Mouse (Mus musculus) urinary bladder, postnatal 36 days (tissue): ENCODE data around the gene Tmem274.

Experiments used
- DNase-seq, 2 experiments: peaks; one replicate each; pipeline ENCODE4 v3.0.0; 2022; ENCODE audit warnings: low spot score in 2 of 2, mixed read lengths in 1 of 2

Tmem274 gene

DNA sequence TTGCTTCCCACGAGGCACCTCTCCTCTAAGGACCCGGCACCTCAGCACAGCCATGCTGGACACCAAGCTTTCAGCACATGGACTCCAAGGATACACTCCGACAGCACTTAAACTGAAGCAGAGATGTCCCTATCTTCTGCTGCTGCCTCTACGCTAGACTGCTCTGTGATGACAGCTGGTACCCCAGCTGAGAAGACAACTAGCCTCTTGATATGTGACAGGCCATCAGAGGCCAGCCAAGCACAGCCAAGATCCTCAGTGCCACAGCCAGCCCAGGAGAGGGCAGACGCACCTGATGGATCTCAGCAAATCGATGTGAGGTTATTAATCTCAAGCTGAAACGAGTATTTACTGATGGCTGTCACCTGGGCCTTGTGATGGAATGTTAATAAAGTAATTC, 2.1 kb upstream of the Tmem274 start:
- DNase-seq = no peak

DNA sequence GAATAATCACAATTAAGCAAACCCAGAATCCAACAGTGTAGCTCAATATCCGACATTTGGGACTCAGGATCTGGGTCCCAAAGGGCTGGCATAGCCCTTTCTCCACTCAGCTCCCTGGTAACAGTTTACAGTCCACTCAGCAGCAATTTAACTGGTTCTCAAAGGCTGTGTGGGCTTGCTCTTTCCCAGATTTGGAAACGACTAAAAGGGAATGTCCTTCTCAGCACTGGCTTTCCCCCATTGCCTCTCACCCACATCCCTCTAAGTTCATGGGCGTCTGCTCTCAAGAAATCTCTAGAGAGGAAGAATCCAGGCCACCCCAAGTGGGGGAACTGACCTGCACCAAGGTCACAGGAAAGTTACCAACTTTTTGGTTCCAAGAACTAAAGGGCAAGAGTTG, 7.4 kb downstream of the Tmem274 start:
- no peak for DNase-seq

DNA sequence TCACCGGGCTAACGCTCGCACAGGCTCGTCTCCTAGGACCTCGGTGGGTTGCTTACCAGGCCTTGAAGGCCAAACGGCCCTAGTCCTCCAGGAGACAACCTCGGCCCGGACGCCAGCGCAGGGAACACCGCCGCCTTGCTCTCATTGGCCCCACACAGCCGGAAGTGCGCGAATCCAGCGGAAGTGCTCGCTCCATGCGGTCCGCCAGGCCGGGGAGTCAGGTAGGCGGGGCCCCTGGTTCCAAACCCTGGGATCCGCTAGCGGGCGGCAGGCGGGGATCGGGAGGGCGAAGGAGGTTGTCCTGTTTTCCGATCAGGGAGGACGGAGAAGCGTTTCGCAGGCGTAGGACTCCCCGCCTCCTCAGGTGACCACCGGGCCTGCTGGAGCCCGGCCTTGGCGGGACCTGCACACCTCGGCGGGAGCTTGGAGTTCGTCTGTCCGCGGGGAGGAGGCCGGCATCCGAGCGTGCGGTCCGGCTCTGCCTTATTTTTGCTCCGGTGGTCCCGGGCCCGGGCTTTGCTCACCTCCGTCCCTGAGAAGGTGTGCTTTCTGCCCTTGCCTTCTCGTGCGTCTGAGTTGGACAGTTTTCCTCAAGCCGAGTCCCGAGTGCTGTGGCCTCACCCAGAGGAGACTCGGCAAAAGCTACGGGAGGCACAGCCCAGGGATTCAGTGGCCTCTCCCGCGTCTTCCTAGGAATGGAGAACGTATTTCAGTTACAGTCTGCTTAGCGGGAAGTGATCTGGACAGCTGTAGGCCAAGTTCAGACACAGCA, 8.1 kb downstream of the Tmem274 start, which contains the start of the genes Nmnat1 and Lzic:
Gene Nmnat1 (minus strand): TSS at position 150 of the 772 bp plus-strand sequence.
Gene Lzic (plus strand): TSS at position 177 of the 772 bp plus-strand sequence.
- peak; percentile 85 to 94 for DNase-seq

DNA sequence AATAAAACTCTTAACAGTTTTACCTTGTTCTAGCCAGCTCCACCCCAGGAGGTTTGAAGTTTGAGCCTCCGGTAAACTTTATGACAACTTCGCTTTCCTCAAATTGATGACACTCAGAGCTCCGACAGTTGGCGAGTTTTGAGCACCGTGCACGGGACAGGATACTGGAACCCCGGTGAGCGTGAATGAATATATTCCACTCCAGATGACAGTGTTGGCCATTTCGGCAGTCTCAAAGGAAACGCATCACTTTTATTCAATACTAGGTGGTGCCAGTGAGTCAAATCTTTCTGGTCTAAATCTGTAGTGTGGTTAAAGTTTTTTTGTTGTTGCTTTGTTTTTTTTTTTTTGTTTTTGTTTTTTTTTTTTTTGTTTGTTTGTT, 8.6 kb downstream of the Tmem274 start:
- peak in 1 of 2 experiments; percentile 20 for DNase-seq

DNA sequence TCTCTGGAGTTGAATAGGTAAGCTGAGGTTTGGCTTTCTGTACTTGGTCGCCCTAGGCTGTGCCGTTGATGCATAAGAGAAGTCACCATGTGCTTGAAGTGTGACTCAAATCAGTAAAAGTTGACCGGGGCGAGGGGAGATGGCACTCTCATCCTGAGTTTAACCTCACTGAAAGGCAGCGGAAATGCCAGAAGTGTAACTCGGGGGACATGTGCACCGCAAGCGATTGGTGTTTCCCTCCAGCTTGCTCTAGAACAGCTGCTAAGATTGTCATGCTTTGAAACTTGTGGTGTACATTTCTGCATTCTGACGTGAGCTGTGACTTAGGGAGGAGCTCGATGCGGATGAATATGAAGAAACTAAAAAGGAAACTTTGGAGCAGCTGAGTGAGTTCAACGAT, 10.6 kb downstream of the Tmem274 start:
- DNase-seq = no peak

DNA sequence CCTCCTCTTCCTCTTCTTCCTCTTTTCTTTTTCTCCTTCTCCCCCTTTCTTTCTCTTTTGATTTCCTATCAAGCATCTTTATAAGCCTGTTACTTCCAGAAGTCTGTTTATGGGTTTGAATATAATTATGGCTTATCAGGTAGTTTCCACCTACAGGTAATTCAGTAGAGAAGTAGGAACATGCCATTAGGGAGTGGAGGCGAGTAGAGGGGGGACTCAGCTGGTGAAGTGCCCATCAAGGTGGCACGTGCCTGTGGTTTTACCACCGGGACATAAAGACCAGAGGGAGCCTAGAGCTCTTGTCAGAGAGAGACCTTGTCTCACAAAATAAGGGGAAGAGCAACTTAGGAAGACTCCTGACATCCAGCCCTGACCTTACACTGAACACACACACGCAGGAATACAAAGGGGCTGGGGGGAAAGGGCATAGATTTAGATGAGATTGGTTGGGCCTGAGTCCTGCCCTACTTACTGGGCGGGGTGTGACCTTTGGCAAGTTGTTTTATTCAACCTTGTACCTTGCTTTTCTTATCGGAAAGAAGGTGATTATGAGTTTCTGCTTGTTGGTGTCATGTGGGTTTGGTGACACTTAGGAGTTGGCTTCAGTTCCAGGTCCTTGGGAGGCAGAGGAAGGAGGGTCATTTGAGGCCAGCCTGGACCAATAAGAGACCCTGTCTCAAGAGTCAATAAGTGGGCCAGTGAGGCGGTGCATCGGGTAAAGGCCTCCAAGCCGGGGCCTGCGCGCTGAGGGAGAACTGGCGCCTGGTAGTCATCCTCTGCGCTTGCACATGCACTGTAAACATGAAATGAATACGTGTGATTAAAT, 12.4 kb downstream of the Tmem274 start:
- peak; percentile 6 for DNase-seq

DNA sequence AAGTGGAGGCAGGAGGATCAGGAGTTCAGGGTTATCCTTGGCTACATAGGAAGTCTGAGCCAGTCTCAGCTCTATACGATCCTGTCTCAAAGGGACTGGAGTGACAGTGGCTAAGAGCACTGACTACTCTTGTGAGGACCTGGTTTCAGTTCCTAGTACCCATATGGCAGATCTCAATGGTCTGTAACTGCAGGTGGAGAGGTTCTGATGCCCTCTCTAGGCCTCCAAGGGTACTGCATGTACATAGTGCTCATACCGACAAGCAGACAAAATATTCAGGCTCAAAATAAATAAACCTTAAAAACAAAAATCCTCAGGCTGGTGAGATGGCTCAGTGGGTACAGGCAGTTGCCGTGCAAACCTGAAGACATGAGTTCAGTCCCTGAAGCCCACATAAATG, 14.0 kb downstream of the Tmem274 start:
- no peak for DNase-seq

DNA sequence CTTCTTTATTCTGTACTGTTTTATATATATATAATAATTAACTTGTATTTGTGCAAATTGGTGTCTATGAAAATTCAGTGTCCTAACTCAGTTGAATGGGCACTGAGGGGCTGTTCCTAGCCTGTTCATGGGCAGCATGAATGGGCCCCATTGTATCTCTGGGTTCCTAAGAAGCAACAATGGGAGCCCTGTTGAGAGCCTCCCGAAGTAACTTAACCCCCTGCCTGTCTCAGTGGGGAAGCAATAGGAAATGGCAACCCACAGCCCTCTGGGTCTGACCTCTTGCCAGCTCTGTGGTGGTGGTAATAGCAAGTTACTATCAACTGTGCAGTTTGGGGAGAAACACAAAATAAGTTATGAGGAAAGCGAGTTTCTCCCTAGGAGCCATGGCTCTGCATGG, 19.4 kb downstream of the Tmem274 start:
- DNase-seq = no peak

DNA sequence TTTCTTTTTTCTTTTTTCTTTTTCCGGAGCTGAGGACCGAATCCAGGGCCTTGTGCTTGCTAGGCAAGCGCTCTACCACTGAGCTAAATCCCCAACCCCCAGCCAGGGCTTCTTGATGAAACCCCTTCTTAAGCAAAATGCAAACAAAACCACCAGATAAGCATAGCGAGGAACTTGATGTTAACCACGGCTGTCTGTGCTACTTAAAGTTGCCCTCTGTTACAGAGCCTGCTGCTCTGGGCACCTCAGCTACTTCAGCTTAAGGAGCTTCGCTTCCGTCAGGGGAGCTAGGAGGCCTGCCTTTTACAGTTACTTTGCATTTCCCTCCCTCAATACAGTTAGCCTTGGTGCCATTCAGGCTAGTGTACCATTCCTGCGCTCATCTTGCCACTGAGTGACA, 21.7 kb downstream of the Tmem274 start:
- no peak for DNase-seq

DNA sequence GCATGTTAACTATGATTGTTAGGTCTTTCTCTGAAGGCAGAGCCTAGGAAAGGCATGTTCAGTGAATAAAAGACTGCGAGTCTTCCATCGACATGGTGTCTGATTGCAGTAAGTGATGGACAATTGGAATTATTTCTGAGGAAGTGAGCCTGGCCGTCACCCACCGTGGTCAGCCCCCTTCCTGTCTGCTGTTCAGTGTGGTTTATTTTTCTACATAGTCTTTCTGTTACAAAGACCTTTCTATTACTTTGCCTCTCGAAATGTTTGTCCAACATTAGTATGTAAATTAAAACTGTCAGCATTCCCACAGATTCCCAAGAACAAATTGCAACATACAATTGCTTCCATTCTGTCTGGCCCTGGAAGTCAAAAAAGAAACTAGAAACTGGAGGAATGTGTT, 22.6 kb downstream of the Tmem274 start:
- DNase-seq = no peak

DNA sequence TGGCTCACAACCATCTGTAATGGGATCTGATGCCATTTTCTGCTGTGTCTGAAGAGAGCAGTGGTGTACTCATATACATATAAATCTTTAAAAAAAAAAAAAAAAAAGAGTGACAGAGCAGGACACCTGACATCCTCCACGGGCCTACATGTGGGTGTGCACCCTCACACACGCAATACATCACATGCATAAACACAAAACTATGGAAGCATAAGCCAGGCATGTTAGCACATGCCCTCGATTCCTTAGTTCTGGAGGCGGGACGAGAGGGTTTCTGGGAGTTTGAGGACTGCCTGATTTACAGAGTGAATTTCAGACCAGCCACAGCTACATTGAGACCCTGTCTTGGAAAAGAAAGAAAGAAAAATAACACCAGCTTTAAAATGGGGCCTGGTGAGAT, 27.2 kb downstream of the Tmem274 start:
- no peak for DNase-seq

DNA sequence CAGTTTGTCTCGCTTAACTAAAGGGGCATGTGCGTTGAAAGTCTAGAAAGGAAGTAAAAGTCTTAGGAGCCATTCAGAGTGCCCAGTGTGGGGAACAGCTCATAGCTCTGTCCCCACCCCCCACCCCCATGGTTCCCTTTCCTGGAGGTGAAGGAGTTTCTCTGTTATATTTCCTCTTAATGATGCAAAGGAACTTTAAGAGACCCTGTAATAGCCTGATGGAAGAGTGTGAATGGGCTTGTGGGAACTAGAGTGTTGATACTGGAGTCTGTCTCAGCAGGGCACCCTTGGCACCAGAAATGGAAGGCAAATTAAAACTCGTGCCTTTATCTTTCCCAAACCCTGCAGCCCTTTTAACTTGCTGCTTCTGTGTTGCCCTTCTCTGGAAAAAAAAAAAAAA, 27.7 kb downstream of the Tmem274 start:
- DNase-seq = no peak

DNA sequence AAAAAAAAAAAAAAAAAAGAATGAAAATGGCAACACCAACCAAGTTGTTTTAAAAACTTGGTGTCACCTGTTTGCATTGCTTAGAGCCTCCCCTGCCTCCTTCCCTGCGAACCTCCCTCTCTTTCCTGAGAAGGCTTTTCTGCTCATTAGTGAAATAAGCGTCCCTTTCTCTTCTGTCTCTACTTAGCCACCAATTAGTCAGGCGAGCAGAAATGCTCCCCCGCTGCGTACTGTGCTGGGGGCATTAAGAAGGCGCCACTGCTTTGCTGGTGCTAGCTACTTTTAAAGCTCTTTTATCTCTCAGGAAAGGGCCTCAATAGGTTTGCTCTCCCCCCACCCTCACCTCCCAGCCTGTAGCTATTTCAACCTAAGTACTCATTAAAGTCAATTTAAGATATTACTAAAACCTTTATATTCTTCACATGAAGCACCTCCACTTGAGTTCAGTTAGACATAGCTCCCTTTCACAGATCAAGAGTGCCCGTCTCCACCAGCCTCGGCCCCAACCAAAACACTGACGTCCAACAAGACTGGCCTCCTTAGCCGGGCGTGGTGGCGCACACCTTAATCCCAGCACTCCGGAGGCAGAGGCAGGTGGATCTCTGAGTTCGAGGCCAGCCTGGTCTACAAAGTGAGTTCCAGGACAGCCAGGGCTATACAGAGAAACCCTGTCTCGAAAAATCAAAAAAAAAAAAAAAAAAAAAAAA, 28.2 kb downstream of the Tmem274 start:
- no peak for DNase-seq

DNA sequence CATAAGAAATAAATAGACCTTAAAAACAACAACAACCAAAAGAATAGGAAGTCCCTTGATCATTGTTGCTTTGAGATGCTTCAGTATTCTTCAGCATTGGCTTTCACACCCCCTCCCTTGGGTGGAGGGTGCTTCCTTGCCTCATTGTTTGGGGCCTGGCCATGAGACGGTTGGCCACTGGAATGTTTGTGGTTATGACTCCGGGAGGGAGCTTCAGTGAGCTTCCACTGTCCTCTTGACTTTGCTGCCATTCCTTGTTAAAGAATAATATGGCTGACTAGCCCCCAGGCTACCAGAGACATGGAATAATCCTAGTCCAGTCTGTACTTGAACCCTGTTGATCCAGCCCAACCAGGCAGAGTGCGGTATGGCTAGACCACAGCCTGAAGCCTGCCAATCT, 29.7 kb downstream of the Tmem274 start:
- DNase-seq = no peak

DNA sequence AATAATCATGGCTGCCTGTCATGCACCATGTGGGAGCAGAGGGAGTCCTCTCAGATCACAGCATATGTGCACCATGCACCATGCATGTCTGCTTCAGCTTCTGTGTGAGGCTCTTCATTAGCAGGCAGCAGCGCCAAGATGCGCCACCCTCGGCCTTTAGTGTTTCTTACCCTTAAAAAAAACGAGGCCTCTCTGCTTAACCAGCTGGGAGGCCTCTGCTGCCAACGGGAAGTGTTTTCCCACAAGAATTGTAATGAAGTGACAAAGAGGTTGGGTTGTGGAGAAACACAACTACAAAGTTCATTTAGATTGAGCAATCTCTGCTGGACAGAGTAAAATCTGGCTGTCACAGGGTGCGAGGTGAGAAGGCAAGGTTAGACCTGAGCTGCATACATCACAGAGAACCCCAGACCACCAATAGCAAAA, 34.1 kb downstream of the Tmem274 start:
- DNase-seq = no peak

DNA sequence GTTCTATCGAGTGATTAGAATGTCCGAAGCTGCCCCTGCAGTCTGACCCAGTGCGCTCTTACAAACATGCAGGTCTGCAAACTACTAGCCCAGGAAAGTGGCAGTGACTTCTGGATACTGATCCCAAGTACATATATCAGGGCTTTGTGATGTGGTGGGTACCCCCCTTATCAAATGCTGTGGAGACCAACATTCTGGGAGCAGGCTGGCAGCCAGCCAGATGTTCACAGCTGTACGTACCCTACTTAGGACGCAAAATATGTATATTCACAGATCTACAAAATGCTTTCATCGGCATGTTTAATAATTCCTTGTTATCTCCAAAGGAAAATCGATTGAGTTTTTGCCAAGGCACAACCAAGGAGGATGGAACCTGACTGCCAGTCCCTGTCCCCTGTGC, 34.9 kb downstream of the Tmem274 start:
- no peak for DNase-seq

DNA sequence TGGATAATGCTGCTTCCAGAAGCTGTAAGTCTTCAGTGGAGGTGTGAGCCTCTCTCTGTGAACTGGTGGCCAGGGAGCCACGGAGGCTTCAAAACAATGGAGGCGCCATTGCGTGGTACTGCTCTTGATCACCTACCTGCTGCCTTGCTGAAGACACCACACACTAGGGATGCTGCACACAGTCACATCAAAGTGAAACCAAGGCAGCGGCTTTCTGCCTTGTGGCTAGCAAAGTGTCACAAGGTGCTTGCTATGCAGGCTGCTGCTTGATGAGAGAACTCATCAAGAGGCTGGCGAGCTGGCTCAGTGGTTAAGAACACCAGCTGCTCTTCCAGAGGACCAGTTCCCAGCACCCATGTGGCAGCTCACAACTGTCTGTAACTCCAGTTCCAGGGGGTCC, 38.5 kb downstream of the Tmem274 start:
- DNase-seq = no peak

DNA sequence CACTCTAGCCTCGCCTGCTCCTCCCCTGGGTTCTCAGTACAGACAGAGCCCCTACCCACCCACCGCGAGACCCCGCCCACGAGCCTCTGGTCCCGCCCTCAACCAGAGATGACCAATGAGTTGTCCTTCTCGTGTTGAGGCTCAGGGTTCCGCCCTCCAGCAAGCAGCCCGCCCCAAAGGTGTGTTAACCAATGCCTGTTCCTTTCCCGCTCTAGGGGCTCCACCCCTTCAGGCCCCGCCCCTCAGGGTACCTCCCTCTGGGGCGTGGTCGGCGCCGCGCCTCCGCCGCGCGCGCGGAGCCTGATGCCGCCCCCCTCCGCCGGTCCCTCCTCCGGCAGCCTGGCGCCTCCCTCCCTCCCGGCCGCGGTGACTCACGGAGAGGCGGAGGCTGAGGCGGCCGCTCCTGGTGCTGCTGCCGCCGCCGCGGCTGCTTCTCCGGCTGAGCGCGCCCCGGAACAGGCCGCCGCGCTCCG, 40.7 kb downstream of the Tmem274 start, which contains the start of gene Ctnnbip1:
Gene Ctnnbip1 (plus strand): TSS at position 369 of the 473 bp plus-strand sequence.
- DNase-seq = peak; percentile 97 to 99

DNA sequence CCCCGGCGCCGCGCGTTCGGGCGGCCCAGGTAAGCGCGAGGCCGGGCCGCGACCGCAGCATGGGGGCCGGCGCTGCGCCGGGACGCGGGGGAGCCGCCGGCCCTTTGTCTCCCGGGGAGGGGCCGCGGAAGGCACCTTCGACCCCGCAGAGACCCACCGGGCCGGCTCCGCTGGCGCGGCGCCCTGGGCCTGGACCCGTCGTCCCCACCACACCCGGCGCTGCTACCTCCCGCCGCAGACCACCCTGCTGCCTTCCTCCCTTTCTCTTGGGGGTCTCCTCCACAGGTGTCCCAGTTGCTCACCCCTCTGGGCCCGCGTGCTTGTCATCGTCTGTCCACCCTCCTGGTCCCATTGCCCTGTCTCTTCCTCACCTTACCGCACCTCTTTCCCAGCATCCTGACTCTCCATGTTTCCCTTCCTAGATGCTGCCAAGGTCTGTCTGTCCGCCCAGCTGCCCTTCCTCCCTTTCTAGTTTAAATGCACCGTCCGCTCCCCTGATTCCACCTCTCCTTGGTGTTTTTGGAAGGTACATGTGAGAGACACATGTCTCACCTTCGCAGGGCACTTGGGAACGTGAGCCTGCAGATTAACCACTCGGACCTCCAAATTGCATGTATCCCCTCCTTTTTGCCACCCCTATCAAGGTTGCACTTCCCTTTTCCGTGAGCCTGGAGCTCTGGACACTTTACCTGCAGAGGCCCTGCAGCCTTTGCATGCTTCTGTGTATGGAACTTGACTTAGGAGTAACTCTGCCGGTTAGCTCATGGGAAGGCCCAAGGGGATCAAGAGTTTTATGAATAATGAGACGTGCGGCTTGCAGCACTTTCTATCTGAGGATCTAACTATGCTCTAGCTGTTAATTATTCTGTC, 41.4 kb downstream of the Tmem274 start:
- no peak for DNase-seq

DNA sequence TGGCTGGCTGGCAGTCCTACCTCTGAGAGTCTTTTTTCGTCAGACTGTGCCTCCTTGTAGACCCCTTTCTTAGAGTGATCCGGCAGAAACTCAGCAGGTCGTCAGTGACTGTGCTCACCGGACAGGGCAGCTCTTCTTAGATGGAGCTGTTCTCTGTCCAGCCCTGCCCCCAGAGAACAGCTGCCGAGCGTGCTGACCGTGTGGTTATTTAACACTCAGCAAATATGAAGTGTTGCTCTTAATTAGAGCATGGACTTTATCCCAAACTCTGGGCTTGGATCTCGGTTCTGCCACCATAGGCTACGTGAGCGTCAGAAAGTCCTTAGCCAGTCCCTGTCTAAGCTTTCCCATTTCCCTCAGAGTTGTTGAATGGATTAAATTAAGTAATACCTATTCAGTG, 44.1 kb downstream of the Tmem274 start:
- no peak for DNase-seq

DNA sequence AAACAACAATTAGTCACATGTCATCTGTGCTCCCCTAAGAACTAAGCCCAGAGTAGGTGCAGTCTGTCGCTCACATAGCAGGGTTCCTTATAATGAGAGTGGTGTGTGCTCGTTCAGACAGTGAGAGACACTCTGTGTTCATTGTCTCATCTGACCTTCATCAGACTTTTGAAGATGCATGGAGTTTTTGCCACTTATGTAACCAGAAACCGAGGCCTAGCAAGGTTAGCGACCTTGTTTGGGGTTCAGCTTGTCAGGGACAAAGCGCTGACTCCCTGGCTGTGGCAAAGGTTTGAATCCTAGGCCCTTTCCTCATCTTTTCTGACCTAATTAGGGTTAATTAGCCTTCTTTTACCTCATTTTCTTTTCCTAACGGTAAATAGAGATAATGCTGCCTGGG, 46.8 kb downstream of the Tmem274 start:
- DNase-seq = no peak
